Mouse (Mus musculus) spleen, adult 2 months (tissue): ENCODE measurements at regions not wholly inside any gene's neighbourhood (a gene's known extent, or its start where the extent isn't known, plus 50 kb on each side); places are given as distances from the start of the nearest gene placed in this dataset.

ENCODE experiments used
- CTCF ChIP-seq: fragments of 200-500 bp; IDR thresholded peaks from 2 replicates; pipeline ENCODE4 v1.5.1; 2011; ENCODE audit warnings: mild to moderate bottlenecking, inconsistent platforms; ENCODE audit not compliant: insufficient read depth, insufficient read length, insufficient replicate concordance; ENCODE audit errors: extremely low read depth
- POLR2A ChIP-seq: fragments of 200-500 bp; IDR thresholded peaks from 2 replicates; pipeline ENCODE4 v1.6.1; 2011; ENCODE audit warnings: low read depth, low read length, inconsistent platforms

GRCm38 (mm10) chr9:117729366-117729765 is 99.7 kb upstream of the Rbms3 start:
- no peak for TF ChIP-seq CTCF
- no peak for TF ChIP-seq POLR2A
